In the genomic region with DNA sequence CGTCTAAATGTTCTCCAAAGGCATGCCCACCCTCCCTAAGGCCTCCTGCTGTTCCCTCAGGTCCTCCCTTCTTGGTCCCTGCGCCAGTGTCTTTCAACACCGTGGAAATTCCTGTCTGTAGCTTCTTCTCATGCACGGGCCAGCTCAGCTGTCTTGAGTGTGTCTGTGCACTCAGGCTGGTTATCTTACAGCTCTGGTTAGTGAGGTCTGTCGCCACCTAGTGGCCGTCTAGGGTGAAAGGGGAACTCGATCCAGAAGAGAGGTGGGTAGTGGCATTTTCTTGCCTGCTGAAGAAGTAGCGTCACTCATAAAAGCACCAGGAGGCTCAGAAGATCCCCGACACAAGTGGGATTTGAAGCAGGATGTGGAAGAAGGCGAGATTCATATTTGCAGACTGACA, we compare ENCODE assay signal across 8 mouse cellular contexts.
DNase-seq lines count a peak whose midpoint lies in the region; ATAC-seq and TF ChIP-seq lines count a peak whose summit lies in the region.

No protein-coding gene starts in this region.

- no peak for ATAC-seq in embryonic facial prominence, embryonic 15.5 days (ENCODE audit: insufficient number of reproducible peaks, low FRiP score, low TSS enrichment, low read depth)
- peak; percentile 49; the same call in 1 of the 2 replicates for ATAC-seq in kidney, embryonic 16.5 days (ENCODE audit: low FRiP score, low TSS enrichment)
- ATAC-seq in liver, embryonic 11.5 days (replicated peaks; ENCODE audit: low FRiP score) = peak; percentile 70
- ATAC-seq in neural tube, embryonic 11.5 days (ENCODE audit: insufficient read depth, low FRiP score, low TSS enrichment) = peak; percentile 41; the same call in 1 of the 2 replicates
- peak; percentile 64; the same call in 1 of the 2 replicates for ATAC-seq in stomach, embryonic 16.5 days (ENCODE audit: insufficient read depth, low FRiP score)

- DNase-seq in CD4-positive helper T cell, adult 2 months (ENCODE audit: low read depth, low spot score) = peak; percentile 73
- peak; percentile 88 for DNase-seq in heart, embryonic 10.5 days (ENCODE audit: low spot score)
- peak; percentile 75 for DNase-seq in liver, embryonic 11.5 days (ENCODE audit: low spot score)
- peak; percentile 86 for DNase-seq in neural tube, embryonic 11.5 days (ENCODE audit: low spot score)

- no peaks in the 10 kb centered on the region for H3K9me3 ChIP-seq in embryonic facial prominence, embryonic 15.5 days (replicated peaks)
- no peaks in the 10 kb centered on the region for H3K9me3 ChIP-seq in heart, embryonic 10.5 days
- no peaks in the 10 kb centered on the region for H3K9me3 ChIP-seq in kidney, embryonic 16.5 days (ENCODE audit: low read length)
- no peaks in the 10 kb centered on the region for H3K9me3 ChIP-seq in liver, embryonic 11.5 days (ENCODE audit: control insufficient read depth, low read length)
- no peaks in the 10 kb centered on the region for H3K9me3 ChIP-seq in neural tube, embryonic 11.5 days (ENCODE audit: control insufficient read depth, low read length)
- no peaks in the 10 kb centered on the region for H3K9me3 ChIP-seq in stomach, embryonic 16.5 days (replicated peaks; ENCODE audit: control insufficient read depth, low read length)

- TF ChIP-seq CTCF in bone marrow, adult 2 months (IDR thresholded peaks at IDR 0.05; ENCODE audit: control insufficient read depth, insufficient read depth, low read length) = peak; percentile 97

- H3K36me3 ChIP-seq in embryonic facial prominence, embryonic 15.5 days = no peaks in the 10 kb centered on the region
- H3K36me3 ChIP-seq in heart, embryonic 10.5 days = no peaks in the 10 kb centered on the region
- H3K36me3 ChIP-seq in kidney, embryonic 16.5 days (ENCODE audit: insufficient read depth, low read length) = no peaks in the 10 kb centered on the region
- no peaks in the 10 kb centered on the region for H3K36me3 ChIP-seq in liver, embryonic 11.5 days (ENCODE audit: control insufficient read depth, insufficient read depth, low read length)
- no peaks in the 10 kb centered on the region for H3K36me3 ChIP-seq in neural tube, embryonic 11.5 days (ENCODE audit: control insufficient read depth, insufficient read depth, low read length)
- no peaks in the 10 kb centered on the region for H3K36me3 ChIP-seq in stomach, embryonic 16.5 days (ENCODE audit: control insufficient read depth, insufficient read depth, low read length)

- H3K27ac ChIP-seq in bone marrow, adult 2 months (ENCODE audit: control insufficient read depth, insufficient read depth, low read depth, low read length, poor library complexity) = no peak overlapping the region
- H3K27ac ChIP-seq in embryonic facial prominence, embryonic 15.5 days (replicated peaks) = no peak overlapping the region
- H3K27ac ChIP-seq in heart, embryonic 10.5 days = no peak overlapping the region
- H3K27ac ChIP-seq in kidney, embryonic 16.5 days (ENCODE audit: low read length) = no peak overlapping the region
- H3K27ac ChIP-seq in liver, embryonic 11.5 days (ENCODE audit: low read depth, low read length) = no peak overlapping the region
- no peak overlapping the region for H3K27ac ChIP-seq in neural tube, embryonic 11.5 days (ENCODE audit: low read depth, low read length)
- no peak overlapping the region for H3K27ac ChIP-seq in stomach, embryonic 16.5 days (ENCODE audit: low read length)

- 6% methylated on average over 10 of the region's 10 CpGs for WGBS in bone marrow, adult 2 months
- 3% methylated on average over 10 of the region's 10 CpGs for WGBS in embryonic facial prominence, embryonic 15.5 days
- 5% methylated on average over 10 of the region's 10 CpGs for WGBS in heart, embryonic 10.5 days
- WGBS in kidney, embryonic 16.5 days = 5% methylated on average over 10 of the region's 10 CpGs
- WGBS in liver, embryonic 11.5 days = 5% methylated on average over 10 of the region's 10 CpGs
- 6% methylated on average over 10 of the region's 10 CpGs for WGBS in neural tube, embryonic 11.5 days
- 5% methylated on average over 10 of the region's 10 CpGs for WGBS in stomach, embryonic 16.5 days

- no peak overlapping the region for H3K4me3 ChIP-seq in bone marrow, adult 2 months (replicated peaks; ENCODE audit: control insufficient read depth, low read depth, low read length)
- no peak overlapping the region for H3K4me3 ChIP-seq in embryonic facial prominence, embryonic 15.5 days (replicated peaks)
- H3K4me3 ChIP-seq in heart, embryonic 10.5 days = no peak overlapping the region
- H3K4me3 ChIP-seq in kidney, embryonic 16.5 days (ENCODE audit: low read length) = no peak overlapping the region
- H3K4me3 ChIP-seq in liver, embryonic 11.5 days (ENCODE audit: low read depth, low read length) = no peak overlapping the region
- no peak overlapping the region for H3K4me3 ChIP-seq in neural tube, embryonic 11.5 days (ENCODE audit: low read depth, low read length)
- H3K4me3 ChIP-seq in stomach, embryonic 16.5 days (replicated peaks; ENCODE audit: low read length) = no peak overlapping the region

- H3K9ac ChIP-seq in embryonic facial prominence, embryonic 15.5 days = no peak overlapping the region
- H3K9ac ChIP-seq in kidney, embryonic 16.5 days (replicated peaks; ENCODE audit: low read length) = peak overlapping the region; percentile 5; the same call in 1 of the 2 replicates
- no peak overlapping the region for H3K9ac ChIP-seq in liver, embryonic 11.5 days (ENCODE audit: low read depth, low read length)
- H3K9ac ChIP-seq in neural tube, embryonic 11.5 days (ENCODE audit: low read length) = no peak overlapping the region
- H3K9ac ChIP-seq in stomach, embryonic 16.5 days (ENCODE audit: low read length) = 0 out of 2 replicates have a peak overlapping the region, but pooled peaks have one; percentile 24

- H3K4me2 ChIP-seq in embryonic facial prominence, embryonic 15.5 days (replicated peaks) = 0 out of 2 replicates have a peak overlapping the region, but pooled peaks have one; percentile 24
- peak overlapping the region; percentile 20 for H3K4me2 ChIP-seq in kidney, embryonic 16.5 days (replicated peaks; ENCODE audit: low read depth, low read length)
- no peak overlapping the region for H3K4me2 ChIP-seq in liver, embryonic 11.5 days
- H3K4me2 ChIP-seq in neural tube, embryonic 11.5 days (ENCODE audit: low read depth) = no peak overlapping the region; the same call in 1 of the 2 replicates
- 0 out of 2 replicates have a peak overlapping the region, but pooled peaks have one; percentile 7 for H3K4me2 ChIP-seq in stomach, embryonic 16.5 days (ENCODE audit: low read depth, low read length)

- TF ChIP-seq POLR2A in bone marrow, adult 2 months (IDR thresholded peaks at IDR 0.05; ENCODE audit: borderline replicate concordance, control insufficient read depth, low read depth, low read length) = no peak

- no peaks in the 10 kb centered on the region for H3K4me1 ChIP-seq in bone marrow, adult 2 months (ENCODE audit: control insufficient read depth, insufficient read depth, low read length)
- no peaks in the 10 kb centered on the region for H3K4me1 ChIP-seq in embryonic facial prominence, embryonic 15.5 days
- peaks cover 4% of the 10 kb centered on the region; the same call in 1 of the 2 replicates for H3K4me1 ChIP-seq in heart, embryonic 10.5 days
- H3K4me1 ChIP-seq in kidney, embryonic 16.5 days (ENCODE audit: insufficient read depth, low read length) = peaks cover 14% of the 10 kb centered on the region
- H3K4me1 ChIP-seq in liver, embryonic 11.5 days (replicated peaks; ENCODE audit: control insufficient read depth, insufficient read depth, low read length) = no peaks in the 10 kb centered on the region
- H3K4me1 ChIP-seq in neural tube, embryonic 11.5 days (ENCODE audit: control insufficient read depth, insufficient read depth, low read length) = no peaks in the 10 kb centered on the region
- peaks cover 6% of the 10 kb centered on the region for H3K4me1 ChIP-seq in stomach, embryonic 16.5 days (ENCODE audit: control insufficient read depth, insufficient read depth, low read length)

- H3K27me3 ChIP-seq in embryonic facial prominence, embryonic 15.5 days = no peaks in the 10 kb centered on the region
- peaks cover 10% of the 10 kb centered on the region; the same call in 1 of the 2 replicates for H3K27me3 ChIP-seq in heart, embryonic 10.5 days (ENCODE audit: insufficient read depth, poor library complexity, severe bottlenecking)
- H3K27me3 ChIP-seq in kidney, embryonic 16.5 days (ENCODE audit: insufficient read depth, low read length) = no peaks in the 10 kb centered on the region
- 0 out of 2 replicates have a peak, but pooled peaks cover 2% of the 10 kb centered on the region for H3K27me3 ChIP-seq in liver, embryonic 11.5 days (replicated peaks; ENCODE audit: control insufficient read depth, insufficient read depth, low read length)
- H3K27me3 ChIP-seq in neural tube, embryonic 11.5 days (ENCODE audit: control insufficient read depth, insufficient read depth, low read length) = no peaks in the 10 kb centered on the region
- no peaks in the 10 kb centered on the region for H3K27me3 ChIP-seq in stomach, embryonic 16.5 days (ENCODE audit: control insufficient read depth, insufficient read depth, low read length)

Comparison
In these comparisons a context has a peak if more than half of its experiments do, and no peak if none do; other contexts are left out.
1. H3K4me2 ChIP-seq: peak in embryonic facial prominence, embryonic 15.5 days (single experiment), kidney, embryonic 16.5 days (single experiment) and stomach, embryonic 16.5 days (single experiment); none in liver, embryonic 11.5 days (single experiment) and neural tube, embryonic 11.5 days (single experiment).
2. H3K9ac ChIP-seq: peak in kidney, embryonic 16.5 days (single experiment) and stomach, embryonic 16.5 days (single experiment); none in embryonic facial prominence, embryonic 15.5 days (single experiment), liver, embryonic 11.5 days (single experiment) and neural tube, embryonic 11.5 days (single experiment).
3. Peak in every context shown above with its lines, with median percentiles within 50 percentile points of each other: DNase-seq.